Mouse (Mus musculus) testis, adult 2 months (tissue): ENCODE data around the gene C2cd4d. TPM values are rescaled to one million over a fixed set of nuclear protein-coding genes. Genes with fewer than 3 reads are reported as not detected.
A peak's percentile ranks its signal among the peaks of the same experiment; 100 is the strongest.

ENCODE experiments used
- H3K27ac ChIP-seq: fragments of 200-500 bp; 2 replicates; pipeline ENCODE4 v1.5.1; 2012; ENCODE audit warnings: low read depth, low read length; ENCODE audit not compliant: control insufficient read depth, insufficient read depth
- H3K27me3 ChIP-seq: fragments of 200-500 bp; 2 replicates; pipeline ENCODE4 v1.6.1; 2012; ENCODE audit warnings: mild to moderate bottlenecking, low read length, moderate library complexity; ENCODE audit not compliant: control insufficient read depth, insufficient read depth
- H3K36me3 ChIP-seq: fragments of 200-500 bp; 2 replicates; pipeline ENCODE4 v1.6.1; 2012; ENCODE audit warnings: mild to moderate bottlenecking, low read length; ENCODE audit not compliant: control insufficient read depth, insufficient read depth
- H3K4me1 ChIP-seq: fragments of 200-500 bp; 2 replicates; pipeline ENCODE4 v1.6.1; 2012; ENCODE audit warnings: low read length; ENCODE audit not compliant: control insufficient read depth, insufficient read depth
- H3K4me3 ChIP-seq: fragments of 200-500 bp; 2 replicates; pipeline ENCODE4 v1.5.1; 2012; ENCODE audit warnings: low read depth, mild to moderate bottlenecking, low read length, moderate library complexity, mixed read lengths; ENCODE audit not compliant: control insufficient read depth
- CTCF ChIP-seq: fragments of 200-500 bp; IDR thresholded peaks from 2 replicates; pipeline ENCODE4 v1.5.1; 2012; ENCODE audit warnings: low read depth, mild to moderate bottlenecking, inconsistent platforms, low read length, moderate library complexity; ENCODE audit not compliant: control insufficient read depth, insufficient read depth, insufficient replicate concordance
- POLR2A ChIP-seq: fragments of 200-500 bp; IDR thresholded peaks from 2 replicates; pipeline ENCODE4 v1.6.1; 2012; ENCODE audit warnings: low read depth, mild to moderate bottlenecking, inconsistent platforms, low read length, moderate library complexity; ENCODE audit not compliant: control insufficient read depth
- polyA plus RNA-seq: library from polyadenylated mRNA; depleted of rRNA; stranded (reverse); fragments of >200 nt; gene quantifications from 2 replicates; pipeline ENCODE4 v1.2.3, GENCODE M21; 2012; rRNA removed

C2cd4d gene
- polyA plus RNA-seq, 1 experiment: 0.41 TPM

DNA sequence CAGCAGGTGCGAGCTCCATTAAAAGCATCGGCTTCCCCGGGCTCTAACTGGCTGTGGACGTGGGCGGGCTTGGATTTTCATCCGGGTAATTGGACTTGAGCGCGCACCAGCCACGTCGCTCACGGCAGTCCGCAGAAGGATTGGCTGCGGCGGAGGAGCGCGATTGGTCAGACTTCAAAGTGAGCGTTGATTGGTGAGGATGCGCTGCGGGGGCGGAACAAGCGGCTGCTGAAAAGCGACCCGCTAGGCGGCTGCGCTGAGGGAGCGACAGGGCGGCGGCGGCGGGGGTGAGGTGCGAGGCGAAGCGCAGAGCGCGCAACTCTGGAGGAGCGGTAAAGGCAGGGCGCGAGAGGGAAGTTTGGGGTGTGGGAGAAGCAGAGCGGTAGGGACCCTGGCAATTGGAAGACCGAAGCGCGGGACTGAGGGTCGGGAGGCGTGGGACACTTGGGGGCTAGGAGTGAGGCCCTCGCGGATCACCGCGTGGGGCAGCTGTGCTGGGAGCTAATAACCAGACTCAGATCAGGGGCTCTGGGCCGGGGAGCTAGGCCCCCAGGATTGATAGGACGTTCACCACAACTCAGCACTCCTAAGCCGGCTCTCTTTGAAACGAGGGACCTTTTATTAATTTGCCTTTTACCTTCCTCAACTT is 50.9 kb downstream of the C2cd4d start, which contains the start of gene Tdrkh:
TSS of gene Tdrkh (plus strand) at position 243 of the 649 bp plus-strand sequence.
- Histone ChIP-seq H3K27me3 (no peaks in the 10 kb centered on the region), H3K4me1 (no peaks in the 10 kb centered on the region), H3K4me3 (peak within 1 kb of the TSS; percentile 86), H3K27ac (peak within 1 kb of the TSS; percentile 99), H3K36me3 (no peaks in the 10 kb centered on the region; the same call in 1 of the 2 replicates)
- TF ChIP-seq CTCF: no peak
- peak; percentile 68 for TF ChIP-seq POLR2A

Other genes with a start within 250 kb of the C2cd4d start
- gene Gm10696, start 184.2 kb upstream of the C2cd4d start, polyA plus RNA-seq: not detected in 2 replicates
- gene Gm5286, start 165.7 kb upstream of the C2cd4d start, polyA plus RNA-seq: 0.14 and 0.16 TPM in 2 replicates
- gene Gm4778, start 98.4 kb upstream of the C2cd4d start, polyA plus RNA-seq: not detected in 2 replicates
- 7.3 and 9.0 TPM in 2 replicates for gene Them4, start 52.3 kb upstream of the C2cd4d start, polyA plus RNA-seq
- gene Them5, start 20.3 kb upstream of the C2cd4d start, polyA plus RNA-seq: 0.11 TPM in 1 of 2 replicates, not detected in the other
- 1.3 and 1.5 TPM in 2 replicates for gene Rorc, start 10.4 kb downstream of the C2cd4d start, polyA plus RNA-seq
- gene Lingo4, start 36.1 kb downstream of the C2cd4d start, polyA plus RNA-seq: not detected in 2 replicates
- 5.5 and 8.9 TPM in 2 replicates for gene Tdrkh, start 50.8 kb downstream of the C2cd4d start, polyA plus RNA-seq
- 16.8 and 17.1 TPM in 2 replicates for gene Mrpl9, start 80.9 kb downstream of the C2cd4d start, polyA plus RNA-seq
- gene Oaz3, start 81.5 kb downstream of the C2cd4d start, polyA plus RNA-seq: 2,779 and 3,078 TPM in 2 replicates
- gene Celf3, start 115.9 kb downstream of the C2cd4d start, polyA plus RNA-seq: 243 and 256 TPM in 2 replicates
- 107 and 109 TPM in 2 replicates for gene Riiad1, start 117.9 kb downstream of the C2cd4d start, polyA plus RNA-seq
- 18.5 and 19.0 TPM in 2 replicates for gene Snx27, start 220.3 kb downstream of the C2cd4d start, polyA plus RNA-seq